Mouse (Mus musculus): ENCODE measurements around the gene Arrdc4.

The Arrdc4 gene

GRCm38 (mm10) chr7:68708563-68709318, 40.3 kb downstream of the Arrdc4 start:
- DNase-seq = no peak

DNA sequence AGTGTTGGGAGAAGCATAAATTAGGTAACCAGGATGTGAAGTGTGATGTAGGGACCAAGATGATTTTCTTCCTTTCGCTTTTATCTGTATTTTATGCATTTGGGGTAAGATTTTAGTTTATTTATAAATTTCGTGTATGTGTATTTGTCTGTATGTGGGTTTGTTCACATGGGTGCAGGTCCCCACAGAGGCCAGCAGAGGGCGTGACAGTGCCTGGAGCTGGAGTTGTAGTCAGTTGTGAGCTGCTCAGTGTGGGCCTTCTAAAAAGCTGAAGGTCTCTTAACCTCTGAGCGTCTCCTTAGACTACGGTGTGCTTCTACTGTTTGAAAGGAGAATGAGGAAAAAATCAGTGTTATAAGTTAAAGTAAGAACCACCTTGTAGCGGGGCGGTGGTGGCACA, 43.9 kb downstream of the Arrdc4 start:
- DNase-seq = no peak

DNA sequence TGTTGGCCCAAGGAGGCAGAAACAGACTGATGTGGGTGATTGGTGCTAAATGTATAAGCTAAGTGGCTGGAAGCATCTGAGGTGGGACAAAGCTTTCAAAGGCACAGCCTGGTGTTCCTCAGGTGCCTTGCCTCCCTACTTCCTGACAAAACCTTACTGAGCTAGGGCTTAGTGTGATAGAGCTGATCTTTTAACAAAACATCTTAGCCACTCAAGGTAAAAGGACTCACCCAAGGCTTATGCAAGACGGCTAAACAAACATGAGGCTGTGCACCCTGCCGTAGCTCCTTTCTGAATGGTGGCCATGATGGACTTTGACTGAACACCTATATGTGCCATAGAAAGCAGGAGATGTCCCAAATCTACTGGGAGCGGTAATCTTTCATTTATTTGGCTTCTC, 51.7 kb downstream of the Arrdc4 start:
- DNase-seq = no peak

GRCm38 (mm10) chr7:68696908-68697307, 52.1 kb downstream of the Arrdc4 start:
- no peak for DNase-seq

DNA sequence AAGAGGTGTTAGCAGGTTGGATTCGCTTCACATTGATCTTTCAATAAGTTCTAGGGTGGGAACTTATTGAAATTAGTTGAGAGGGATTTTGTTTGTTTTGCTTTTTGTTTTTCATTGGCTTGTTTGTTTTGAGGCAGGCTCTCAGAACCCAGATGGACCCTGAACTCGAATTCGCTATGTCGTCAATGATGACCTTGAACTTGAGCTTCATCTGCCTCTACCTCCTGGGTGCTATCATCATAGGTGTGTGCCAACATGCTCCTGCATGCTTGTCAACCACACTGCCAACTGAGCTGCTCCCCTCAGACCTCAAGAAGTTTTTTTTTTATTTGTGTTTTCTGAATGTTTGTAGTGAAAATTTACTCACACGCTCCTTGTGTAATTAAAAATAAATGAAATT, 52.6 kb downstream of the Arrdc4 start:
- no peak for DNase-seq

GRCm38 (mm10) chr7:68692731-68693130, 56.3 kb downstream of the Arrdc4 start:
- DNase-seq = no peak

- no peak for DNase-seq
Observed at GRCm38 (mm10) chr7:68691454-68691853, 57.6 kb downstream of the Arrdc4 start.

DNA sequence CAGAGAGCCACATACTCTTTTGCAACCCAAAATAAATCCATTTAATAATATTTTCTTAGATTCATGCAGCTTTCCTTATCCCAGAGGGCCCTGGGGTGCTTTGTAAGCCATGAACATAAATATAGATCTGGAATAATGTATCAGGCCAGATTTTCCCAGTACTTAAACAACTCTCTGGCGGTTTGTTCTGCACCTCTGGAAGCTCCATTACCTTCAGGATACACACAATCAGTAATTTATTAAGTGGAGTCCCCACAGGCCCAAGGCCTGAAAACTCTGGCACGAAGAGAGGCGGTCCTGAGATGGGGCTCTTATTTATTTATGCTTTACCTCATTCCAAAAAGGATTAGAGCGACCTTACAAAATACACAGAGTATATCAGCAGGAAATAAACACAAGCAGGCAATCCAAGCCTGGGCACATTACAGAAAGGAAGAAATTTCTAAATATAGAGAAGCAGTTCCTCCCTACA, 61.9 kb downstream of the Arrdc4 start:
- DNase-seq = no peak
